Mouse (Mus musculus) thymus, postnatal 25 days (tissue): Measurements from ENCODE around the gene Ostc.
A peak's percentile ranks its signal among the peaks of the same experiment; 100 is the strongest.

Experiments
- DNase-seq: peaks from one replicate; pipeline ENCODE4 v3.0.0; 2022

The Ostc gene

GRCm38 (mm10) chr3:130708967-130709924 is at the start of gene Ostc:
Ostc (minus strand) TSS chr3:130709444.
- peak; percentile 96 for DNase-seq

- DNase-seq: no peak
Measured at GRCm38 (mm10) chr3:130758157-130758841, 49.1 kb upstream of the Ostc start.

DNA sequence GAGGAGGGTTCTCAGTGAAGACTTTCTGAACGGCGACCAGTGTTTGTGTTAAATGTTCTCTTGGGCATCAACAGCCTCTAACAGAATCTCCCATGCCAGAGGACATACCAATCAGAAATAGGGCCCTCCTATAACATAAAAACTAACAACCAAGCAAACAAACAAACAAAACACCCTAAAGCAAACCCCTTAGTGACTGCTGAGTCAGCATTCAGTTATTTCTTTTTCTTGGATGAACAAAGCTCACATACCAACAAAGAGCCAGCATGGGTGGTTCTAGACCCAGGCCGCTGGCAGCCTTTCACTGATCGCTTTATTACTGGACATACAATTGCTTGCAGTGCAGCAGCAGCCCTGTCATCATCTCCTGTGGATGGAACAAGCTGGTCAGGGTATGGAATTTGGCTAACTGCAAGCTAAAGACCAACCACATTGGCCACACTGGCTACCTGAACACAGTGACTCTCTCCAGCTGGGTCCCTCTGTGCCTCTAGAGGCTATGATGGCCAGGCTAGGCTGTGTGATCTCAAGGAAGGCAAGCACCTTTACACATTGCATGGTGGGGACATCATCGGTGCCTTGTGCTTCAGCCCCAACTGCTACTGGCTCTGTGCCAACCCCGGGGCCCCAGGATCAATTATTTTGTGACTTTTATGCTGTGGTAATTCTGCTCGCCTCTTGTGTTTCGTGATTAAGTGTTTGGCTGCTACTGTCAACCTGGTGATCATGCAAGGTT is 48.0 kb upstream of the Ostc start:
- DNase-seq: no peak

- peak; percentile 35 for DNase-seq
Measured at GRCm38 (mm10) chr3:130749206-130749605, 40.0 kb upstream of the Ostc start.

GRCm38 (mm10) chr3:130746673-130747619 is 37.7 kb upstream of the Ostc start:
- no peak for DNase-seq

DNA sequence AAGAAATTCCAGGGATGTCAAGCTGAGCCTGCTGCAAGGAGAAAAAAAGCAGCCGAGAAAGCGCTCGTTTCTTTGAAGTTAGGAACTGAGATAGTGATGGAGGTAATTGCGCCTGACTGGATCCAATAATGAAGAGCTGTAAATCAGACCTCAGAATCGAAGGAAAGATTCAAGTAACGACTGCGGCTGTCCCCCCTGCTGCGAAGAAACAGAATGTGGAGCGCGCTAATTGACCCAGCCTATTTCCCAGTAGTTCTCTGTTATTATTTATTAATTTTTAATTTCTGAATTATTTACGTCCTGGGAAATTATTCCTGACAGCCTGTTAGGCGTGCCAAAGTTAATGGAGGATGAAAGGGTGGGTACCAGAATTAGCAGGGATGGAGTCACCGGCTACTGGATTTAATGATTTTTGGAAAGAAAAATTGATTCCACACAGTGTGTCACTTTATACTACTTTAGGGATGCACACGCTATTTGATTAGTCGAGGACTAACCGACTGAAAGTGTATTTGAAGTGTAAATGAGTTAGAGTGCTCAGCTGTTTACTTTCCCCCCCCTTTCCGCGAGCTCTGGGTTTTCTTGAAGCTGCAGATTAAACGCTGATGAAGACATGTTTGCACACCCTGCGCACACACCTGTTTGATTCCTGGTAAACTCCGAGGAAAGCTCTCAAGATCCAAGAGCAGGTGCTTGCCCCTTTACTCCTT is 28.6 kb upstream of the Ostc start:
- no peak for DNase-seq

DNA sequence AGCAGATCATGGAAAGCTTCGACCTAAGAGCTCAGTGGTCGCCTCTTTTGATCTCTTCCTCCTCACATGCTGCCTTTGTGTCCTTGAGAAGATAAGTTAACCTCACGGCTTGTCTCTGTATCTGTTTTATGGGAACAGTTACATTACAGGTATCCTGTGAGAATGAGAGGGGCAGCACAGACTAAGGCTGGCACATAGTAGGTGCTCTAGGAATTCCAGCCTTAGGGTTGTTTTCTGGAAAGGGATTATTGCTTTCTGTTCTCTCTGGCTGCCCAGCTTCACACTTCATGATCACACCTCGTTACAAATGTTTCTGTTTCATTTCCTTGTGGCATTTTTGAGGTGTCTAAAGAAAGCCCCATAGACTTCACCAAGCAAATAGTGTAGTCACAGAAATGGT is 27.5 kb upstream of the Ostc start:
- DNase-seq: no peak

DNA sequence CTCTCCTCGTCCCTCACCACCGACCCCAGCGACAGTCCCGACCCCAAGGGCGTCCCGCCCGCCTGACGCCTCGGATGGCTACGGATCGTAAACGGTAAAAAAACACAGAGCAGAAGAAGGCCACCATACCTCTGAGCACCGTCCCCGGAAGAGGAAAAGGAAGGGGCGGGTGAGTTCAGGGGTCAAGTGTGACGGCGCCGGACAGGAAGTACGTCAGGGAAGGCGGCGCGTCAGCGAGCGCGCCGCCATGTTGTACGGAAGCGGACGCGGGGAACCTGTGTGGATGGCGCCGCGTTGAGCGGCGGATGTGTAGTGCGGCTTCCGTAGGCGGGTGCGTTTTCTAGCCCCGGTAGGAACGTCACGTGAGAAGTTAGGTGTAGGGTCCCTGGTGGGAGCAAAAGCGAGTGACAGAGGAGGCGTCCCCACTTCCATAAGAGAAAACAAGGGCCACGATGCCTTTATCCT is 21.0 kb upstream of the Ostc start, which contains the start of gene Rpl34:
Gene Rpl34, minus strand, starts transcription at position 210 of the 465 bp plus-strand sequence.
- DNase-seq: peak; percentile 90

- DNase-seq: peak; percentile 48
Measured at GRCm38 (mm10) chr3:130729472-130730188, 20.4 kb upstream of the Ostc start.

DNA sequence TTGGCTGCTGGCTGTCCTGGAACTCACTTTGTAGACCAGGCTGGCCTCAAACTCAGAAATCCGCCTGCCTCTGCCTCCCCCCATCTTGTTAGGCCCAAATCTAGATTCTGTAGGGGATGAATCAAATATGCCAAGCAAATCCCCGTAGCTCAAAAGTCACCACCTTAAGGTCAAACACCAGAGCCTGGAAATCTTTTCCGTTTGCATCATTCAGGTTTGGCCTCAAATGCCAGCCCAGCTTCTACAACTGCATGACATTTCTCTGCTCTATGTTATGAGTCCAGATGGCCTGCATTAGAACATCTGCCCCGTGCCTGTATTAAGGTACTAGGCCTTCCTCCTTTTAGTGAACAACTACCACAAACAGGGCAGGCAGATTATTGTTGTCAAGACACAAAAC is 18.4 kb upstream of the Ostc start:
- no peak for DNase-seq

GRCm38 (mm10) chr3:130727036-130727435 is 17.8 kb upstream of the Ostc start:
- DNase-seq: no peak

DNA sequence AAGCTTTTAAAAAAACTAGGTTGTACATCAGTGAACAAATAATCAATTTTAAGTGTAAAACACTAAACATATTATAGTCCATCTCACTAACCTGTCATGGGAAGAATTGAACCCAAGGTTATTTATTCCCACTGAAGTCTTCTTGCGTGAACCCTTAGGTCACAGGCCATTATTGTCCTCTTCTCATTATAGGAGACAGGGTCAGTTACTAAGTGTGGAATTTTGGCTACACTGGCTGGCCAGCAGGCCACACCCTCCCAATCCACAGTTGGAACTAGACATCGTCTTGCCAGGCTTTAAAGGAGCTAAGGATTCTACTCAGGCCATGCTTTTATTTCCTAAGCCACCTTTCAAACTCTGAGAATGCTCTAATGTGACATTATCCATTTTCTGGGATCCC is 16.5 kb upstream of the Ostc start:
- no peak for DNase-seq

GRCm38 (mm10) chr3:130722733-130723478 is 13.7 kb upstream of the Ostc start:
- DNase-seq: no peak

DNA sequence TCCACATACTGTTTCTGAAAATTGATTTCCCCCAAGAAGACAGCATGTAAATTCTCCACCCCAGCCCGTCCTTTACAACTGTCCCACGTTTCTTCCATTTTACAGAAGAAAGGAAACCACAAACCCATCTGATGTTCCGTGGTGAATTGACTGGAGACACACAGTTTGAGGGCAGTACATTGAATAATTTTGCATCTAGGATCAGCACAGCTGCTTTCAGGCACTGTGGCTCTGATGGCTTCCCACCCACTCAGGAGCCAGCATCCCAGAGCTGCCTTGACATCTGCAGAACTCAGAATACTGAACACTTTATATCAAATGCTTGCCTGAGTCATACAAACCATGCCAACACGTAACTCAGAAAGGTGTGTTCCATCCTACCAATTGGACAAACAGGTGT is 11.0 kb upstream of the Ostc start:
- no peak for DNase-seq

DNA sequence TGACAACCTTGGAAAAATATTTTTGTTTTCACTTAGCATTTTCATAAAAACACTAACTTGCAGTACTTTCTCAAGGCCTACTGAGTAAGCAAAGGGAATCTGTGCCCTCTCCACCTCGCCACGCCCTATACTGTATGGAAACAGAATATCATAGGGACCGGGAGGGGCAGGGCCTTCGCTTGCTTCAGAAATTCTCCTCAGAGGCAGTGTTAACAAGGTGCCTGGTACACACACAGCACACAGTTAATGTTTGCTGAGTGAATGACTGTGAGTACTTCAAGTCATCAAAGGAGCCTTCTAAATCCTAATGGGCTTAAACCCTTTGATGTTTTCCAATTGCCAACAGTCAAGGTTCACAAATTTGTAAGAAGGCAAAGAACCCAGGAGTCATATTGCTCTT is 9.6 kb upstream of the Ostc start:
- DNase-seq: no peak

DNA sequence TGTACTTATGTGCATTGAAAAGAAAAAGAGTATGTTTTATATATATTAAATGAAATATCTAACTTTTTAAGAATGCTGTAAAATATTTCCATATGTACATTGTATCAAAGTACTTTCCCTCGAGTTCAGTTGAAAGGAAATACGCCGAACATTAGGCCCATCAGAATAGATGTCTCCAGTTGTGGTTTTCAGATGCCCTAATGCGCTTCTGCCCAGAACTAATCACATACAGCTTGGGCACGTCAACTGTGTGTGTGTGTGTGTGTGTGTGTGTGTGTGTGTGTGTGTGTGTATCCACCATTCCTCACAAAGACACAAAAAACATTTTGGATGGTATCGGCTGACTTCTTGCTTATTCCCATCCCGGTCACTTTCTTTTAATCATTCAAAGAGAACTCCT is 7.3 kb upstream of the Ostc start:
- DNase-seq: no peak

DNA sequence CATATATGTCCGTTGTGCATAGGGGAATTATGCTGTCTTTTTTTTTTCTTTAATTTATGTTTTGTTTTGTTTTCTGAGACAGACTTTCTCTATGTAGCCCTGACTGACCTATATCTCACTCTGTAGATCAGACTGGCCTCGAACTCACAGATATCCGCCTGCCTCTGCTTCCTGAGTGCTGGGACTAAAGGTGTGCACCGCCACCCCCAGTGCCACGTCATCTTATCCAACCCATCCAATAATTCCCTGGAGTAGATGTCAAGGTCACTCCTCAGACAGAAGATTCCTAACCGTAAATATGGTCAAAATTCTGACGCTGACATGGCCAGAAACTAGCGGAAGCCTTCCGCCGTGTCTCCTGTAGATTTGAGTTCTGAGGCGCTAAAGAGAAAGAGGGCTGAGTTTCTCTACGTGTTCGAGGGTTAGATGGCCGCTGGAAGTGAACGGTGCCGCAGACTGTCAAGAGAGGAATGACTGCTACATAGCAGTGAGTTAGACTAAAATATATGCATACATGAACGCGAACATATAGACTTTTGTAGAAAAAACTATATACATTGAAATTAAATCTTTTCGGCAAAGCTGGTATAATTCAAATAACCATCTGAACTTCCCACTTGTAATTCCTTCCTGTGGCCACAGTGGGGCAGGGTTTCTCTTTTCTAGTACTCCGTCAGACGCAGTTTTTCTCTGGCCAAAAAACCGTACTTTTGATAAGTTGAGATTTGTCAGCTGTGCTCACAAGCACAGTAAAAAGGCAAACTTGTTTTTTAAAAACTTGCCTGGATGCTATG is 5.7 kb upstream of the Ostc start:
- DNase-seq: peak; percentile 76

- no peak for DNase-seq
Measured at GRCm38 (mm10) chr3:130712891-130713290, 3.6 kb upstream of the Ostc start.

DNA sequence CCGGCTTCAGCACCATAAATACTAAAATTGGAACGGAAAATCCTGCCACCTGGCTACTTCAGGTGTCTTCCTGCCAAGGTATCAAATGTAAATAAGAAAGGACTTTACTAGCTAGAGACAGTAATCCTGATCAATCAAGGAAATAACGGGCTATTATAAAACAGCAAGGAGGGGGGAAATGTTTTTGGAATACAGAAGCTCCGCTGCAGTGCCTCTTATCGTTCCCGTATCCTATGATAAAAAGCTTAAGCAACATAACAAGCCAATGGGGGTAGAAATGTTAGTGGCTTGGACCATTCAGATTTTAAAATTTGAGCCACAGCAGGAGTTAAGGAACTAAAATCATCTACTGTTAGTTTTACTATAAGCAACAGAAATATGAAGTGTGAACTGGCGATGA is 859 bp upstream of the Ostc start:
- DNase-seq: no peak
